Mouse (Mus musculus) neural tube, embryonic 12.5 days (tissue): ENCODE data around the gene Flcn. TPM values are rescaled to one million over a fixed set of nuclear protein-coding genes. Genes with fewer than 3 reads are reported as not detected.
"Not testable (repeated sequence)": the region's sequence is repeated elsewhere in the genome, so short reads cannot be mapped to it uniquely, and the experiment has no call there.

Experiments
- ATAC-seq: fragments of 200-750 bp; cut with Nextera tagmentation; 2 replicates; pipeline ENCODE4 v1.8.0; 2017; ENCODE audit warnings: low read depth, mild to moderate bottlenecking, moderate TSS enrichment, moderate library complexity; ENCODE audit not compliant: low FRiP score
- H3K27ac ChIP-seq: fragments of 300-500 bp; sonication (generic); 2 replicates; pipeline ENCODE4 v1.5.1; 2016
- H3K27me3 ChIP-seq: fragments of 300-500 bp; sonication (generic); replicated peaks from 2 replicates; pipeline ENCODE4 v1.6.1; 2016; ENCODE audit warnings: mild to moderate bottlenecking
- H3K36me3 ChIP-seq: fragments of 300-500 bp; sonication (generic); 2 replicates; pipeline ENCODE4 v1.6.1; 2016; ENCODE audit warnings: mild to moderate bottlenecking
- H3K4me1 ChIP-seq: fragments of 300-500 bp; sonication (generic); 2 replicates; pipeline ENCODE4 v1.6.1; 2016
- H3K4me2 ChIP-seq: fragments of 300-500 bp; sonication (generic); replicated peaks from 2 replicates; pipeline ENCODE4 v1.6.1; 2016; ENCODE audit warnings: mild to moderate bottlenecking
- H3K4me3 ChIP-seq: fragments of 300-500 bp; sonication (generic); 2 replicates; pipeline ENCODE4 v1.5.1; 2016
- H3K9ac ChIP-seq: fragments of 300-500 bp; sonication (generic); 2 replicates; pipeline ENCODE4 v1.6.1; 2016; ENCODE audit warnings: mild to moderate bottlenecking
- H3K9me3 ChIP-seq: fragments of 300-500 bp; sonication (generic); 2 replicates; pipeline ENCODE4 v1.6.1; 2016; ENCODE audit warnings: mild to moderate bottlenecking
- WGBS: fragments of 180-500 bp; shearing (Covaris S2); methylation state at CpG from one replicate; pipeline ENCODE4 v1.1.7; 2016; 5-methylcytosine and 5-hydroxymethylcytosine counted together
- polyA plus RNA-seq: library from polyadenylated mRNA; unstranded; fragments of >200 nt; fragmentation: Nextera tagmentation; extraction: Ambion mirVana; gene quantifications from 2 replicates; pipeline ENCODE4 v1.2.1, GENCODE M21; 2016

Gene Flcn
- polyA plus RNA-seq: 33.3 and 34.4 TPM in 2 replicates

DNA sequence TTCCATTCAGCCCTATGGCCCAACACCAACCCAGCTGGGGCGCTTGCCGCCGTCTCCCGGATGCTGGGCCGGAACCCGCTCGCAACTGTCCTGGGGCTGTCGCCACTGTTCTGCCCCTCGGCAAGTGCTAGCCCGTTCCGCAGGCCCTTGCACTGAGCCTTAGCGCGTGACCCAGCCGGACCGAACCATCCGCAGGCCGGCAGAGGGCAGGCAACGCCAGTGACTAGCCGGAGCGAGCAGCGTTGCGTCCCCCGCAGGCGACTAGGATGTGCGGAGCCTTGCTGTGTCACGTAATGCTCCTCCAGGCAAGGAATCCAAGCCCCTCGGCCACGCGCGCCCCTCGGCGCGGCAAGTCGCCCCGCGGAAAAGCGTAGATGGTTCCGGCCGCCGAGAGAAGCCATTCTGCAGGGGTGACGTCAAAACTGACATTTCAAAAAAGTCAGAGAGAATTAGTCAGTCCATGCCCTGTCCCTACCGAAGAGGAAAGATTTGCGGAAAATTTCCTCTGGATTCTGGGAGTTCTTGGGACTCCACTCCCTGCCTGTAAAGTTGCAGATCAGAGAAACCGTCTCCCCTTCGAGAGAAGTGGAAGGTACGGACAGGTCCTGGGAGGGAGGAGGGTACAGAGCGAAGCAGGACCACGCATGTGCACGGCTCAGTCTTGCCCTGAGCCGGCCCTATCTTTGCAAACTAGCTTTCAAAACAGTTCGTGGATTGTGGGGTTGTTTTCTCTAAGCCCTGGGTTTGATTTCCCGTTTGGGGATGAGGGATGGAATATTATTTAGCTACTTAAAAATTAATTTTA, at the start of gene Flcn:
Gene Flcn, minus strand, starts transcription at position 347 of the 805 bp plus-strand sequence.
- peak; percentile 97 for ATAC-seq
- H3K9me3 ChIP-seq: no peaks in the 10 kb centered on the region
- peak within 1 kb of the TSS; percentile 84 for H3K9ac ChIP-seq
- H3K36me3 ChIP-seq: peaks cover 28% of the 10 kb centered on the region
- peak within 1 kb of the TSS; percentile 88 for H3K27ac ChIP-seq
- H3K4me2 ChIP-seq: peak within 1 kb of the TSS; percentile 85
- H3K4me3 ChIP-seq: peak within 1 kb of the TSS; percentile 63
- H3K4me1 ChIP-seq: peaks cover 10% of the 10 kb centered on the region
- H3K27me3 ChIP-seq: no peaks in the 10 kb centered on the region
- under 1% methylated on average over 52 of the region's 52 CpGs for WGBS

DNA sequence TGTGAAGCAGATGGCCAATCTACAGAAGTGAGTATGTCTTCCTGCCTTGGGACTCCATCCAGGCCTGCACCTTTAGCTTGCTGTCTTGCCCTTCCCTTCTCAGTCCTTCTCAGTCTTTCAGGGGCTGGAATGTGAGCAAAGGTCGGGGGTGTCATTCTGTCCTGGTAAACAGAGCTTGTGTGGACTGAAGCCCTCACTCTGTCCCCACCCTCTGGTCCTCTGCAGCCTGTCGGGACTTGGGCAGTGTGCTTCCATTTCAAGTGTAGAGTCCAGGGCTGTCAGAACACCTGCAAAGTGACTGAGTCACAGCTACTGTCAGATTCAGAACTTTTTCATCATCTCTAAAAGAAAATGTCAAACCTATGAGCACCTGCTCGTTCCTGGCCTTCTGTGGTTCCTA, 43.0 kb upstream of the Flcn start:
- H3K27ac ChIP-seq: no peak overlapping the region
- WGBS: 74% methylated on average over 3 of the region's 3 CpGs
- ATAC-seq: no peak

DNA sequence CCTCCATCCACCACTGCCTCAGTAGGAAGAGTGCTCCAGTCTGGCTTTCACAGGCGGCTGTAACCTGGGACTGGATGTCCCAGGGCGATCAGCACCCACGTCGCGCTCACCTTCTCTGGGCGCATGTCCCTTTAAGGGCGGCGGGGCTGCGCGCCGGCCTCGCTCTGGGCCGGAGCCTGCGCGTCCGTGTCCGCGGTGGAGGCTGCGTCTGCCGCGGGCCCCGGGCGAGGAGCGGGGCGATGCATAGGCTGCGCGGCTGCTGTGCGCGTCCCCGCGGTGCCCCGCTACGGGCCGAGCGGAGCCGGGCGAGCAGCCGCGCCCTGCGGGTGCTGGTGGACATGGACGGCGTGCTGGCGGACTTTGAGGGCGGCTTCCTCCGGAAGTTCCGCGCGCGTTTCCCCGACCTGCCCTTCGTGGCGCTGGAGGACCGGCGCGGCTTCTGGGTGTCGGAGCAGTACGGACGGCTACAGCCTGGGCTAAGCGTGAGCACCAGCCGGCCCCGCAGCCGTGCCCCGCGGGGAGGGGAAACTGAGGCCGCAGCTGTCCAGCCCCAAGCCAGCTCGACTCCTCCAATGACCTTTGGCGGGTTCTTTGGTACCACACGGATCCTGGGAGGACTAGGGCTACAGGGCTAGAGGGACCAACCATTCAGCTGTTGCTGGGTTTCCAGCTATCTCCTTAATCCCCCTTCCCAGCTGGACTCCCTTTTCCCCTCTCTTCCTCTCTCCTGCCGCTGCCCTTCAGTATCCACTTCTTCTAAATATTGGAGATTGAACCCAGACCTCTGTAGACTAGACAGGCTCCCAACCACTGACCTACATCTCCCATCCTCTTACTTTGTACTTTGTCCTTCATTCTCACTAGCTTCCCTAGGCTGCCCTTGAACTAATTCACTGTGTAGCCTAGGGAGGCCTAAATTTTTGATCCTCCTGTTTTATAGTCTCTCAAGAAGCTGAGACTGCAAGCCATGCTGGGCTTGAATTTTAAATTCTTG, 38.4 kb upstream of the Flcn start:
- WGBS: under 1% methylated on average over 69 of the region's 69 CpGs
- Histone ChIP-seq H3K9me3 (no peaks in the 10 kb centered on the region), H3K4me1 (peaks cover 13% of the 10 kb centered on the region; the same call in 1 of the 2 replicates), H3K27me3 (no peaks in the 10 kb centered on the region), H3K27ac (peak overlapping the region; percentile 71), H3K36me3 (no peaks in the 10 kb centered on the region), H3K4me2 (peak overlapping the region; percentile 78), H3K9ac (peak overlapping the region; percentile 81), H3K4me3 (peak overlapping the region; percentile 75)
- ATAC-seq: peak; percentile 91

More for the DNA sequence above, 43.0 kb upstream of the Flcn start:
- Histone ChIP-seq H3K36me3 (no peaks in the 10 kb centered on the region), H3K27me3 (no peaks in the 10 kb centered on the region), H3K9me3 (no peaks in the 10 kb centered on the region), H3K4me3 (no peak overlapping the region), H3K4me1 (peaks cover 13% of the 10 kb centered on the region; the same call in 1 of the 2 replicates), H3K9ac (no peak overlapping the region), H3K4me2 (no peak overlapping the region)

DNA sequence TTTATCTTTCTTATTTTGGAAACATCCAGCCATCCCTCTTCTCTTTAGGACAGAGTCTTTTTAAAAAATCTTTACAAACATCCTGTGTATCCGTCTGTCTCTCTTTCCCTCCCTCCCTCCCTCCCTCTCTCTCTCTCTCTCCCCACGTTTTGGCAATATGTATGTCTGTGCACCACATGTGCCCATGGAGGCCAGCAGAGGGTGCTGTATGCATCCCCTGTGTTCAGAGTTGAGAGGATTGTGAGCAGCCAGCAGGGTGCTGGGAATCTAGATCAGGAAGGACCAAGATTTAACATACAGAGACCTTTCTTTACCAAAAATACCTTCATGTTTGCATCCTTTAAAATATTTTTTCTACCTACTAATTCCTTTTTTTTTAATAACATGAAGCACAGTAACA, 37.3 kb upstream of the Flcn start:
- no peak overlapping the region for H3K9ac ChIP-seq
- 0 out of 2 replicates have a peak, but pooled peaks have one; percentile 18 for ATAC-seq
- H3K4me1 ChIP-seq: peaks cover 13% of the 10 kb centered on the region; the same call in 1 of the 2 replicates
- no peak overlapping the region for H3K27ac ChIP-seq
- no peak overlapping the region for H3K4me3 ChIP-seq
- no peaks in the 10 kb centered on the region for H3K9me3 ChIP-seq
- 18% methylated on average over 2 of the region's 2 CpGs for WGBS
- H3K36me3 ChIP-seq: no peaks in the 10 kb centered on the region
- H3K4me2 ChIP-seq: no peak overlapping the region
- no peaks in the 10 kb centered on the region for H3K27me3 ChIP-seq

DNA sequence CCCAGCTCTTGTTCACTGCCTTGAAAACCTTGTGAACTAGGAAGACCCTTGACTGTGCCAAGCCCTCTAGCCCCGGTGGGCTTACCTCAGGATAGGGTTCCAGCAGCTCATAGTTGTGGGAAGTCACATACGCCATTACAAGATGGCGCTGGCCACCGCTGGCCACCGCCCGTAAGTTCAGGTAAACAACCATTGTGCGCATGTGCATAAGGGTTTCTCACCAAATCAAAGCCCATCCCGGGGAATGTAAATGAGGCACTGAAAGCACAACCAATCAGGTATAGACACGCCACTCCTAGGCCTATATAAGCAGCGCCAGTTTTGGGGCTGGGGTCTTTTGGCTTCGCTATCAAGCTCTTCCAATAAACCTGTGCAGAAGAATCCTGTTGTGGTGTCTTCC, 36.5 kb upstream of the Flcn start:
- Histone ChIP-seq H3K27me3 (no peaks in the 10 kb centered on the region), H3K4me1 (peaks cover 13% of the 10 kb centered on the region; the same call in 1 of the 2 replicates), H3K36me3 (no peaks in the 10 kb centered on the region), H3K4me3 (no peak overlapping the region), H3K9me3 (no peaks in the 10 kb centered on the region), H3K27ac (no peak overlapping the region), H3K9ac (no peak overlapping the region), H3K4me2 (no peak overlapping the region)
- no peak for ATAC-seq
- 97% methylated on average over 11 of the region's 11 CpGs for WGBS

DNA sequence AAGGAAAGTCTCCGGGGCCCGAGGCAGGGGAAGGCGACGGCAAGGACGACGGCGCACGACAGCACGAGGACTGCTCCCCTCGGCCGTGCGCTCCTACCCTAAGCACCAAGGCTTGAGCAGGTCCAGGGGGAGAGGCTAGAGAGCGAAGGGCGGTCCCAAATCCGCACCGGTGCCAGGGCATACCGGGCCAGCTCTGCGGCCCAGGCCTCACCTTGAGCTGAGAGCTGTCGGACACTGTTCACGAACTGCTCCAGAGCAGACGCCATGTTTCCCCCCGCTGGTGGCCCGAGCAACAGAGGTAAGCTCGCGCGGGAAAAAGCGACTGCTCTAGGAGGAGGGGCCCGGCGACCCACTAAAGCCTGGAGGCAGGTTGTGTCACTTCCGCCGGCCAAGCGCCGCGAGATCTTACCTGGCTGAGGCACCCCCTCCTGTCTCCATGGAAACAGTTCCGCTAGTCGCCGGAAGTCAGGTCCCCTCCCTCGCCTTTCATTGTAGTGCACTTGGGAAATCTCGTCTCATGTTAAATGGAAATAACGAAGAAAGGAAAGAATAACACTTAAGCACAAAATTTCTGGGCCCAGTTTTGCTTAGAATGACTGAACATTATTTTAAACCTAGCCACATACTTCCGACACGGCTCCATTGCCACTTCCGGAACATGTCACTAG, 29.8 kb upstream of the Flcn start, which contains the start of gene Cops3:
Gene Cops3, minus strand, starts transcription at position 380 of the 668 bp plus-strand sequence.
- Histone ChIP-seq H3K9ac (peak within 1 kb of the TSS; percentile 90), H3K36me3 (peaks cover 21% of the 10 kb centered on the region), H3K4me1 (peaks cover 16% of the 10 kb centered on the region), H3K27ac (peak within 1 kb of the TSS; percentile 94), H3K4me3 (peak within 1 kb of the TSS; percentile 96), H3K4me2 (peak within 1 kb of the TSS; percentile 69), H3K27me3 (no peaks in the 10 kb centered on the region), H3K9me3 (no peaks in the 10 kb centered on the region)
- ATAC-seq: peak; percentile 98
- 2% methylated on average over 43 of the region's 43 CpGs for WGBS

DNA sequence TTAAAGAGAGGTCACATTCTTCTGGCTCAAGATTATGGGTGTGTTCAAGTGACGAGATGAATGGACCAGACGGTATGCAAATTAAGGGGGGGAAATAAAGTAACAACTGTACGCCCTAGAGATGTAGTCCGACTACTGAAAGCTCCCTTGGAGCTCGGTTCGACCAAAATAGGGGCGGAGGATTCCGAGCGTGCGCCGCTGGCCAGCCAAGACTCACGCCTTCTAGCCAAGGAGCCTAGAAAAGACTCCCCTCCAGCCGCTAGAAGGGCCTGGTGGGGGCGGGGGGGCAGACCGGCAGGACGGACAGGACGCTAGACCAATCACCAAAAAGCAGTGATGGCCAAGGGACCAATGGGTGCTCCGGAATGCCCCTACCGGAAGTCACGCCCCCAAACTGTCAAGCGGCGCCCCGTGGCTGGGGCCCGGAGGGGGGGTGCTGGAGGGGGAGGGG, 29.2 kb upstream of the Flcn start, which contains the start of gene Nt5m:
Gene Nt5m, plus strand, starts transcription at position 440 of the 451 bp plus-strand sequence.
- peak within 1 kb of the TSS; percentile 69 for H3K4me2 ChIP-seq
- no peaks in the 10 kb centered on the region for H3K27me3 ChIP-seq
- H3K9ac ChIP-seq: peak within 1 kb of the TSS; percentile 90
- WGBS: under 1% methylated on average over 24 of the region's 24 CpGs
- peak within 1 kb of the TSS; percentile 96 for H3K4me3 ChIP-seq
- ATAC-seq: peak; percentile 97
- peaks cover 16% of the 10 kb centered on the region for H3K4me1 ChIP-seq
- H3K9me3 ChIP-seq: no peaks in the 10 kb centered on the region
- H3K27ac ChIP-seq: peak within 1 kb of the TSS; percentile 94
- H3K36me3 ChIP-seq: peaks cover 22% of the 10 kb centered on the region

DNA sequence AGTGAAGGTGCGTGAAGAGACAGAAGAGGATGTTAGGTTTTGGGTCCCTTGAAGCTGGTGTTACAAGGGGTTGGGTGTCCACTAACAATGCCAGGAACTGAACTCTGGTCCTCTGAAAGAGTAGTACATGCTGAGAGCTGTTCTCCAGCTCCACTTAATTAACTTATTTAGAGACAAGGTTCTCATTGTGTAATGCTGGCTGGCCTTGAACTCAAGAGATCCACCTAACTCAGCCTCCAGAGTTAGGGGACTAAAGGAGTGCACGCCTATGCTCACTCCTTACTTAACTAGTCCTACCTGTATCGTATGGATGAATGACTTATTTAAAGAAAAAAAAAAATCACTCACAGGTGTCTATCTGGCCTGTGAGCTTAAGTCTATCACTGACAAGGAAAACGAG, 28.6 kb upstream of the Flcn start:
- peaks cover 26% of the 10 kb centered on the region for H3K36me3 ChIP-seq
- H3K9ac ChIP-seq: peak overlapping the region; percentile 90
- 64% methylated on average over 4 of the region's 4 CpGs for WGBS
- H3K27ac ChIP-seq: no peak overlapping the region
- H3K4me2 ChIP-seq: peak overlapping the region; percentile 69
- H3K4me1 ChIP-seq: peaks cover 16% of the 10 kb centered on the region
- ATAC-seq: no peak
- H3K27me3 ChIP-seq: no peaks in the 10 kb centered on the region
- H3K4me3 ChIP-seq: peak overlapping the region; percentile 96
- no peaks in the 10 kb centered on the region for H3K9me3 ChIP-seq

DNA sequence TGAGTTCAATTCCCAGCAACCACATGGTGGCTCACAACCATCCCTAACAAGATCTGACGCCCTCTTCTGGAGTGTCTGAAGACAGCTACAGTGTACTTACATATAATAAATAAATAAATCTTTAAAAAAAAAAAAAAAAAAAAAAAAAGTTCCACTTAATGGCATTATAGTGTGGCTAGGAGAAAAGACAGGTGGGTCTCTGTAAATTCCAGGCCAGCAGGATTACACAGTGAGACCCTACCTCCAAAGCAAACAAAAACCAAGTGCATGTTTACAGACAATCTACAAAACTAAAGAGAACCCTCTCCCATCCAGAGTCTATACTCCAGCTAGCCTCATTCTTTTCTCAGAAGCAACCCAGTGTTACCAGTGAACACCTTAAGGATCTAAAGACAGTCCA, 28.0 kb upstream of the Flcn start:
- not testable (repeated sequence) for H3K9ac ChIP-seq, H3K27ac ChIP-seq, ATAC-seq, H3K9me3 ChIP-seq, H3K27me3 ChIP-seq, H3K4me3 ChIP-seq
- Histone ChIP-seq H3K4me1 (peaks cover 16% of the 10 kb centered on the region), H3K4me2 (peak overlapping the region; percentile 69; the same call in 1 of the 2 replicates), H3K36me3 (peaks cover 30% of the 10 kb centered on the region)
- no CpG with 5 or more reads among the region's 1 CpGs for WGBS

DNA sequence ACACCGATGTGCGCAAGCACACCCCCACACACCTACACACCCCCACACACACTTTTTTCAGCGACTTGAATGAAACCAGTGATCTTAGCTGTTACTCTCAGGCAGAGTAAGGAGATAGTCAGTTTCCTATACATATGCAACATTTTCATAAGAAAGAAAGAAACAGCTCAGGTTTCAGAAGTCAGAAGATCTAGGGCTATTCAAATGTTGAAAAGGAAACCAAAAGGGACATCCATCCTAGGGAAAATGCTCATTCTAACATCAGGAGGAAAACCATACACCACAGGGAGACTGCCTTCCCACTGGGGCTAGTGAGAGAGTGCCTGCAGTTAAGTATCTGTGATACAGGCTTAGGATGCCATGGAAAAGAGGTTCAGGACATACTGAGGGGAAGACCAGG, 11.8 kb upstream of the Flcn start:
- WGBS: 88% methylated on average over 3 of the region's 3 CpGs
- H3K36me3 ChIP-seq: peaks cover 88% of the 10 kb centered on the region

DNA sequence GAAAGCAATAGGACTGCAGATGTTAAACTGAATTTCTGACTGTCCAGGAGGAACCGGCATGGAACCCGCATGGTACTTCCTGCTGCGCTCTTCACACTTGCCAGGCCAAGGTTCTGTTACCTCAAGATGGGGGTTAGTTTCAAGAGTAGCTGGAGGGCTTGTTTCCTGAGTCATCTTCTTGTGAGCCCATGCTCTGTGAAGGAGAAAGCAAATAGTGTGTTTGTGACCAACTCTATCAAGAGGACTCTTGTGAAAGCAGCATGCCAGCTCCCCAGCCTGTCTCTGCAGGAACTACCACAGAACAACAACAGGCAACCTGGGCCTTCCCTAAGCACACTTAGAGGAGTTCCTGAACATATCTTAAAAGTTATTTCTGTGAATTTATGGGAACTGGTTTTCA, 8.1 kb upstream of the Flcn start:
- Histone ChIP-seq H3K9me3 (no peaks in the 10 kb centered on the region), H3K36me3 (peaks cover 69% of the 10 kb centered on the region), H3K27me3 (no peaks in the 10 kb centered on the region), H3K4me2 (no peak overlapping the region), H3K4me3 (no peak overlapping the region), H3K27ac (no peak overlapping the region), H3K9ac (no peak overlapping the region), H3K4me1 (no peaks in the 10 kb centered on the region)
- ATAC-seq: no peak
- WGBS: 92% methylated on average over 3 of the region's 3 CpGs

More for the DNA sequence above, 11.8 kb upstream of the Flcn start:
- no peaks in the 10 kb centered on the region for H3K27me3 ChIP-seq
- H3K27ac ChIP-seq: no peak overlapping the region
- H3K4me3 ChIP-seq: no peak overlapping the region
- ATAC-seq: no peak
- no peak overlapping the region for H3K4me2 ChIP-seq
- no peaks in the 10 kb centered on the region for H3K9me3 ChIP-seq
- no peaks in the 10 kb centered on the region for H3K4me1 ChIP-seq
- H3K9ac ChIP-seq: no peak overlapping the region
